Mouse (Mus musculus): ENCODE data around the gene Eddm3b. TPM values are rescaled to one million over a fixed set of nuclear protein-coding genes. Genes with fewer than 3 reads are reported as not detected.
"Not testable (repeated sequence)": the region's sequence is repeated elsewhere in the genome, so short reads cannot be mapped to it uniquely, and the experiment has no call there.

Gene Eddm3b
- polyA plus RNA-seq, 1 experiment from 2014 or later, result not detected

- H3K9me3 ChIP-seq, result no peaks in the 10 kb centered on the region
- no peak overlapping the region for H3K4me2 ChIP-seq (replicated peaks)
- no peak for ATAC-seq (ENCODE audit: insufficient number of reproducible peaks, insufficient read depth, low FRiP score, low TSS enrichment)
- no peaks in the 10 kb centered on the region for H3K4me1 ChIP-seq
- no peak overlapping the region for H3K4me3 ChIP-seq
- WGBS, result 72% methylated on average over 9 of the region's 9 CpGs
- H3K36me3 ChIP-seq, result no peaks in the 10 kb centered on the region
- no peaks in the 10 kb centered on the region for H3K27me3 ChIP-seq
- H3K27ac ChIP-seq, result no peak overlapping the region
- H3K9ac ChIP-seq, result no peak overlapping the region
Measured at GRCm38 (mm10) chr14:51095736-51096524, 18.3 kb upstream of the Eddm3b start.

- H3K4me3 ChIP-seq; H3K4me2 ChIP-seq (replicated peaks); H3K9ac ChIP-seq; ATAC-seq (ENCODE audit: insufficient number of reproducible peaks, insufficient read depth, low FRiP score, low TSS enrichment); H3K27ac ChIP-seq; H3K27me3 ChIP-seq; H3K4me1 ChIP-seq; H3K36me3 ChIP-seq; H3K9me3 ChIP-seq: not testable (repeated sequence)
- WGBS, result 25% methylated on average over 1 of the region's 1 CpGs
Measured at GRCm38 (mm10) chr14:51098300-51098699, 15.9 kb upstream of the Eddm3b start.

GRCm38 (mm10) chr14:51098921-51099320 lies 15.3 kb upstream of the Eddm3b start:
- H3K4me1 ChIP-seq, result no peaks in the 10 kb centered on the region
- WGBS, result 94% methylated on average over 11 of the region's 11 CpGs
- H3K4me2 ChIP-seq (replicated peaks), result no peak overlapping the region
- H3K4me3 ChIP-seq, result no peak overlapping the region
- H3K9ac ChIP-seq, result no peak overlapping the region
- no peaks in the 10 kb centered on the region for H3K36me3 ChIP-seq
- no peak for ATAC-seq (ENCODE audit: insufficient number of reproducible peaks, insufficient read depth, low FRiP score, low TSS enrichment)
- H3K9me3 ChIP-seq, result no peaks in the 10 kb centered on the region
- no peak overlapping the region for H3K27ac ChIP-seq
- H3K27me3 ChIP-seq, result no peaks in the 10 kb centered on the region

- H3K4me2 ChIP-seq (replicated peaks), result no peak overlapping the region
- H3K4me3 ChIP-seq, result no peak overlapping the region
- H3K9ac ChIP-seq, result no peak overlapping the region
- H3K4me1 ChIP-seq, result no peaks in the 10 kb centered on the region
- no peaks in the 10 kb centered on the region for H3K36me3 ChIP-seq
- H3K9me3 ChIP-seq, result no peaks in the 10 kb centered on the region
- H3K27me3 ChIP-seq, result no peaks in the 10 kb centered on the region
- H3K27ac ChIP-seq, result no peak overlapping the region
- WGBS, result 78% methylated on average over 9 of the region's 9 CpGs
- no peak for ATAC-seq (ENCODE audit: insufficient number of reproducible peaks, insufficient read depth, low FRiP score, low TSS enrichment)
Measured at GRCm38 (mm10) chr14:51101284-51101683, 12.9 kb upstream of the Eddm3b start.

GRCm38 (mm10) chr14:51103217-51103616 lies 11.0 kb upstream of the Eddm3b start:
- 65% methylated on average over 3 of the region's 3 CpGs for WGBS
- Histone ChIP-seq H3K9me3 (no peaks in the 10 kb centered on the region), H3K4me2 (replicated peaks) (no peak overlapping the region), H3K27me3 (no peaks in the 10 kb centered on the region), H3K27ac (no peak overlapping the region), H3K36me3 (no peaks in the 10 kb centered on the region), H3K4me1 (no peaks in the 10 kb centered on the region), H3K4me3 (no peak overlapping the region), H3K9ac (no peak overlapping the region)
- no peak for ATAC-seq (ENCODE audit: insufficient number of reproducible peaks, insufficient read depth, low FRiP score, low TSS enrichment)

- ATAC-seq (ENCODE audit: insufficient number of reproducible peaks, insufficient read depth, low FRiP score, low TSS enrichment), result no peak
- 78% methylated on average over 2 of the region's 2 CpGs for WGBS
- Histone ChIP-seq H3K9me3 (no peaks in the 10 kb centered on the region), H3K9ac (no peak overlapping the region), H3K4me1 (no peaks in the 10 kb centered on the region), H3K27ac (no peak overlapping the region), H3K4me2 (replicated peaks) (no peak overlapping the region), H3K36me3 (no peaks in the 10 kb centered on the region), H3K27me3 (no peaks in the 10 kb centered on the region), H3K4me3 (no peak overlapping the region)
Measured at GRCm38 (mm10) chr14:51104366-51104765, 9.9 kb upstream of the Eddm3b start.

- H3K9ac ChIP-seq, result no peak overlapping the region
- no peak for ATAC-seq (ENCODE audit: insufficient number of reproducible peaks, insufficient read depth, low FRiP score, low TSS enrichment)
- no peaks in the 10 kb centered on the region for H3K27me3 ChIP-seq
- H3K27ac ChIP-seq, result no peak overlapping the region
- no peaks in the 10 kb centered on the region for H3K4me1 ChIP-seq
- H3K4me2 ChIP-seq (replicated peaks), result no peak overlapping the region
- no peaks in the 10 kb centered on the region for H3K36me3 ChIP-seq
- H3K4me3 ChIP-seq, result no peak overlapping the region
- H3K9me3 ChIP-seq, result no peaks in the 10 kb centered on the region
Measured at GRCm38 (mm10) chr14:51106449-51106967, 7.7 kb upstream of the Eddm3b start.

GRCm38 (mm10) chr14:51111966-51112365 lies 2.3 kb upstream of the Eddm3b start:
- H3K27me3 ChIP-seq, result no peaks in the 10 kb centered on the region
- no peaks in the 10 kb centered on the region for H3K4me1 ChIP-seq
- no peak overlapping the region for H3K4me2 ChIP-seq (replicated peaks)
- no peaks in the 10 kb centered on the region for H3K36me3 ChIP-seq
- no peak overlapping the region for H3K4me3 ChIP-seq
- no peak overlapping the region for H3K9ac ChIP-seq
- no peak for ATAC-seq (ENCODE audit: insufficient number of reproducible peaks, insufficient read depth, low FRiP score, low TSS enrichment)
- 61% methylated on average over 3 of the region's 3 CpGs for WGBS
- no peaks in the 10 kb centered on the region for H3K9me3 ChIP-seq
- H3K27ac ChIP-seq, result no peak overlapping the region

- Histone ChIP-seq H3K36me3 (no peaks in the 10 kb centered on the region), H3K27me3 (no peaks in the 10 kb centered on the region), H3K4me1 (no peaks in the 10 kb centered on the region), H3K9ac (no peak overlapping the region), H3K4me3 (no peak overlapping the region), H3K9me3 (no peaks in the 10 kb centered on the region), H3K4me2 (replicated peaks) (no peak overlapping the region), H3K27ac (no peak overlapping the region)
- ATAC-seq (ENCODE audit: insufficient number of reproducible peaks, insufficient read depth, low FRiP score, low TSS enrichment), result no peak
- WGBS, result 30% methylated on average over 9 of the region's 9 CpGs
Measured at GRCm38 (mm10) chr14:51113476-51113875, 750 bp upstream of the Eddm3b start.

- H3K27ac ChIP-seq, result no peak overlapping the region
- no peaks in the 10 kb centered on the region for H3K27me3 ChIP-seq
- ATAC-seq (ENCODE audit: insufficient number of reproducible peaks, insufficient read depth, low FRiP score, low TSS enrichment), result no peak
- H3K9ac ChIP-seq, result no peak overlapping the region
- no peak overlapping the region for H3K4me3 ChIP-seq
- no peaks in the 10 kb centered on the region for H3K36me3 ChIP-seq
- no peaks in the 10 kb centered on the region for H3K9me3 ChIP-seq
- no peak overlapping the region for H3K4me2 ChIP-seq (replicated peaks)
- 83% methylated on average over 6 of the region's 6 CpGs for WGBS
- no peaks in the 10 kb centered on the region for H3K4me1 ChIP-seq
Measured at GRCm38 (mm10) chr14:51125684-51126083, 11.5 kb downstream of the Eddm3b start.

GRCm38 (mm10) chr14:51127648-51128258 lies 13.5 kb downstream of the Eddm3b start:
- Histone ChIP-seq H3K4me3 (no peak overlapping the region), H3K27ac (no peak overlapping the region), H3K9ac (no peak overlapping the region), H3K4me2 (replicated peaks) (no peak overlapping the region), H3K36me3 (no peaks in the 10 kb centered on the region), H3K9me3 (no peaks in the 10 kb centered on the region), H3K27me3 (no peaks in the 10 kb centered on the region), H3K4me1 (no peaks in the 10 kb centered on the region)
- WGBS, result 48% methylated on average over 2 of the region's 2 CpGs
- 0 out of 2 replicates have a peak, but pooled peaks have one; percentile 35 for ATAC-seq (ENCODE audit: insufficient number of reproducible peaks, insufficient read depth, low FRiP score, low TSS enrichment)
